Mouse (Mus musculus) intestine, embryonic 15.5 days (tissue): ENCODE measurements around the gene Spaca1. TPM values are rescaled to one million over a fixed set of nuclear protein-coding genes. Genes with fewer than 3 reads are reported as not detected.
A peak's percentile ranks its signal among the peaks of the same experiment; 100 is the strongest.
"Not testable (repeated sequence)": the region's sequence is repeated elsewhere in the genome, so short reads cannot be mapped to it uniquely, and the experiment has no call there.

Experiments used
- ATAC-seq: fragments of 200-750 bp; cut with Nextera tagmentation; 2 replicates; pipeline ENCODE4 v1.8.0; 2017; ENCODE audit warnings: moderate TSS enrichment, moderate library complexity
- H3K27ac ChIP-seq: fragments of 300-500 bp; sonication (generic); 2 replicates; pipeline ENCODE4 v1.5.1; 2015; ENCODE audit warnings: mild to moderate bottlenecking, inconsistent platforms
- H3K27me3 ChIP-seq: fragments of 300-500 bp; sonication (generic); replicated peaks from 2 replicates; pipeline ENCODE4 v1.6.1; 2015; ENCODE audit warnings: inconsistent platforms
- H3K36me3 ChIP-seq: fragments of 300-500 bp; sonication (generic); 2 replicates; pipeline ENCODE4 v1.6.1; 2015; ENCODE audit warnings: inconsistent platforms
- H3K4me1 ChIP-seq: fragments of 300-500 bp; sonication (generic); replicated peaks from 2 replicates; pipeline ENCODE4 v1.6.1; 2015; ENCODE audit warnings: inconsistent platforms
- H3K4me2 ChIP-seq: fragments of 300-500 bp; sonication (generic); replicated peaks from 2 replicates; pipeline ENCODE4 v1.6.1; 2015; ENCODE audit warnings: mild to moderate bottlenecking, inconsistent platforms
- H3K4me3 ChIP-seq: fragments of 300-500 bp; sonication (generic); replicated peaks from 2 replicates; pipeline ENCODE4 v1.5.1; 2015; ENCODE audit warnings: inconsistent platforms
- H3K9ac ChIP-seq: fragments of 300-500 bp; sonication (generic); 2 replicates; pipeline ENCODE4 v1.6.1; 2015; ENCODE audit warnings: inconsistent platforms
- H3K9me3 ChIP-seq: fragments of 300-500 bp; sonication (generic); 2 replicates; pipeline ENCODE4 v1.6.1; 2016; ENCODE audit warnings: inconsistent platforms
- WGBS: fragments of 180-500 bp; shearing (Covaris S2); methylation state at CpG from one replicate; pipeline ENCODE4 v1.1.7; 2015; 5-methylcytosine and 5-hydroxymethylcytosine counted together
- polyA plus RNA-seq: library from polyadenylated mRNA; unstranded; fragments of >200 nt; fragmentation: Nextera tagmentation; extraction: Ambion mirVana; gene quantifications from 2 replicates; pipeline ENCODE4 v1.2.1, GENCODE M21; 2015

Gene Spaca1
- 0.59 and 0.74 TPM in 2 replicates for polyA plus RNA-seq

DNA sequence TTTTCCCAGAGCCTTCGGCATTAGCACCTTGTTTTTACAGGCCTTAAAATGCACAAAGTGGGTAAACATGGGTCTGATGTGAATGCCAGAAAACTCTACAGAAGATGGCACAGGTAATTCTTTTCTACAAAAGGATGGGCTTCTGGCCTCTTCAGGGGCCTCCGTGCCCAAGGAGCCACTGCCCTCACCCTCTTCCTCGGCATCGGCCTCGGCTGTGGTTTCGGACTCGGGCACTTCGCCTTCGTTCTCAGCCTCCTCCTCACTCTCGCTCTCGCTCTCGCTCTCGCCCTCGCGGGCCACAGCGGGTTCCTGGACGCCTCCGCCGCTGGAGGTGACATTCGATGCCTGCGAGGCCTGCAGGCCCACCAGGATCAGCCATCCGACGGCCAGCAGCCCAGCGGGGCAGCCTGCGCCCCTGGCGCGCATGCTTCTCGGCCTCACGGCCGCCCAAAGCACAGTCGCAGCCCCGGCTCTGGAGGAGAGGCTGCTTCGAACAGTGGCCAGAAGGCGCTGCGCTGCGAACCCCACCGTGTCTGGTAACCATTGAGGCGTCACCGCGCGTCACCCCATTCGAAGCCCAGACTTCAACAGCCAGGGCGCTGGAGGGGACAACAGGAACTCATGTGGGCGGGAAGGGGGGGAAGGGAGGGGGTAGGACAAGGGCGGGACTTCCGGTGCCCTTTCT is at the start of gene Spaca1:
Gene Spaca1 (minus strand): TSS at position 621 of the 685 bp plus-strand sequence.
- 45% methylated on average over 46 of the region's 46 CpGs for WGBS
- Histone ChIP-seq H3K36me3 (no peaks in the 10 kb centered on the region), H3K9me3 (no peaks in the 10 kb centered on the region), H3K27ac (no peak within 1 kb of the TSS), H3K4me2 (peak within 1 kb of the TSS; percentile 57), H3K27me3 (no peaks in the 10 kb centered on the region), H3K9ac (no peak within 1 kb of the TSS; the same call in 1 of the 2 replicates), H3K4me3 (peak within 1 kb of the TSS; percentile 15; the same call in 1 of the 2 replicates), H3K4me1 (no peaks in the 10 kb centered on the region)
- ATAC-seq, result peak; percentile 20; the same call in 1 of the 2 replicates

DNA sequence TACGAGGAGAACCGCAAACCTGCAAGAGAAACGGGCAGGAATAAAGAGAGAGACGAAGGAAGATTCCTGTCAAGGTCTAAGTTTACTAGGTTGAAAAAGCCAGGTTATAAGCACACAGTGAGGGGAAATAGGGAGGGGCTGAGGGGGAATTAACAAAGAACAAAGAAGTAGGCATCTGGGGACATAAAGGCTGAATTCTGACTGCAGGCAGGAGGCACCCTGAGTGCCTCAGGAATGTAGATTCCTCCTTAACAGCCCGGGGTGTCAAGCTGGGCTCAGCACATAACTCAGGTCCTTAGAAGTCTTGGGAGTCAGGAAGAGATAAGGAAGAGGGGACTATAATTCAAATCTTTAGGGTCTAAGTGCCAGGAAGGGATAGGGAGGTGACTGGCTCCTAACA is 37.3 kb upstream of the Spaca1 start:
- H3K9me3 ChIP-seq, H3K9ac ChIP-seq, H3K4me1 ChIP-seq, H3K4me3 ChIP-seq, H3K4me2 ChIP-seq, H3K27me3 ChIP-seq, ATAC-seq, H3K36me3 ChIP-seq, H3K27ac ChIP-seq: not testable (repeated sequence)
- WGBS, result 85% methylated on average over 5 of the region's 5 CpGs

DNA sequence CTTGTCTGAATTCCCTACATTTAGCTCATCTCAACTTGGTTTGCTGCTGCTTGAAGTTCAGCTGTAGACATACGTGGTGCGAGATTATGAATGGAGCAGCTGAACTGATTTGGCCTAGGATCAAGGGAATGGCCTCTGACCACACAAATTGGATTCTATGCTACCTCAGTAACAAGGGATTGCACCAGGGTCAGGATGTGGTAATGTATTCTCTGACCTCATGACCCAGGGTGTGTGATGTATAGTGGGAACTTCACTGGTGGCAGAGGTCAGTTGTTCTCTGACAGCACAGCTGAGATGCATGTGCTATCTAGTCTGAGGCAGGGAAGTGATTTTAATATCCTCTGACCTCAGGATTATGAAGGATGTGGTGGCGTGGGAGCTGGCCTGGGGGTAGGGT is 31.1 kb upstream of the Spaca1 start:
- ATAC-seq, result no peak
- H3K4me1 ChIP-seq, result no peaks in the 10 kb centered on the region
- no peak overlapping the region for H3K27ac ChIP-seq
- no peaks in the 10 kb centered on the region for H3K9me3 ChIP-seq
- H3K4me3 ChIP-seq, result no peak overlapping the region
- no peaks in the 10 kb centered on the region for H3K36me3 ChIP-seq
- H3K27me3 ChIP-seq, result no peaks in the 10 kb centered on the region
- 71% methylated on average over 3 of the region's 3 CpGs for WGBS
- no peak overlapping the region for H3K4me2 ChIP-seq
- no peak overlapping the region for H3K9ac ChIP-seq

DNA sequence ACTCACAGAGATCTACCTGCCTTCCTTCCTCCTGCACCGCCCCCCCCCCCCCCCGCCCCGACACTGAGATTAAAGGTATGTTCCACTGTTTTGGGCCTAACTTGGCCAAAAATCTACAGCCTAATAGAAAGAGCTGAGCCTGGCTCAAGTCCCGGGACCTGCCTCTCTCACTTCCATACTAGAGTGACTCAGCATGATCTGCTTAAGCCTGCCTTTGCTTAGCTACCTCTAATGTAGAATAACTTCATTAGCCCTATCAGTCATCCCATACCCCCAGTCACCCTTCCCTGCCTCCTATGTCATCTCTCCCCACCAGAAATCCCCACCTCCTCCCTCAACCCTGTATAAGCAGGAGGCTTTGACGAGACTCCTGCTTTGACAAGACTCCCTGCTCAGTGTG is 19.0 kb upstream of the Spaca1 start:
- H3K27me3 ChIP-seq, result no peaks in the 10 kb centered on the region
- H3K4me1 ChIP-seq, result no peaks in the 10 kb centered on the region
- WGBS, result 83% methylated on average over 3 of the region's 5 CpGs
- no peak for ATAC-seq
- H3K4me2 ChIP-seq, result no peak overlapping the region
- no peaks in the 10 kb centered on the region for H3K9me3 ChIP-seq
- no peaks in the 10 kb centered on the region for H3K36me3 ChIP-seq
- no peak overlapping the region for H3K4me3 ChIP-seq
- no peak overlapping the region for H3K9ac ChIP-seq
- H3K27ac ChIP-seq, result no peak overlapping the region

DNA sequence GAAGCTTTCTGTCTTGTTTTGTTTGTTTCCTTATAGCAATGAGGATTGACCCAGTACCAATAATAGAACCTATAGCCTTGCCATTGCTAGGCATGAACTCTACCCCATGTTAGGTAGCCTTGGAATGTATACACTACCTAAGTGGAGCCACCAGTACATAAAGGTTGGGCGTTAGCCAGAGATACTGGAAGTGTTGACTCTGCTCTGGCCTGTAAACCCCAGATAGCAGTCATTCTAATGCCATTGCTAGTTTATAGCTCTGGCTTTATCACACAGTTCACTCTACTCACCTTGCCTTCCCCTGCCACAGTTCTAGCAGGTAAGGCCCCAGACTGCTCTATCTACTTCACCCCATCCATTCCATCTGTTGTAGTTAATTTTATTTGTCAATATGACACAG is 8.3 kb upstream of the Spaca1 start:
- no peaks in the 10 kb centered on the region for H3K36me3 ChIP-seq
- H3K4me3 ChIP-seq, result no peak overlapping the region
- no peaks in the 10 kb centered on the region for H3K27me3 ChIP-seq
- WGBS, result 31% methylated on average over 1 of the region's 1 CpGs
- no peak overlapping the region for H3K9ac ChIP-seq
- no peak overlapping the region for H3K27ac ChIP-seq
- H3K4me1 ChIP-seq, result no peaks in the 10 kb centered on the region
- no peak overlapping the region for H3K4me2 ChIP-seq
- H3K9me3 ChIP-seq, result no peaks in the 10 kb centered on the region
- ATAC-seq, result peak; percentile 87

DNA sequence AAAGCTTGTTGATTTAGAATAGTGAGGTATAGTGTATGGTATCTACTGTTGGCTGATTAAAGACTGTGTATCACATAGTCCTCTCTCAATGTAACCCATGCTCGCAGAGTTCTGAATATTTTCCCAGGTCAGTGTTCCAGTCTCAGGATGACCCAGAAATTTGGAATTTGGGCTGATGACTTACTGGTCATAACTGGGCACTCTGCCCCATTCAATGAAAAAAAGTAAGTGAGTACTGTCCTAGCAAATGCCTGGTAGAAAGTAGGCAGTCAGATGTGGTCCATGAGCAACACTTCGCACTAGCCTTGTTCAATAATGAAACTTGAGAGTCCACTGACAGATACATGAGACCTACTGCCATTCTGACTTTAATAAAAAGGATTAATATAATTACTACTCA is 23.2 kb downstream of the Spaca1 start:
- 89% methylated on average over 2 of the region's 2 CpGs for WGBS
- Histone ChIP-seq H3K36me3 (no peaks in the 10 kb centered on the region), H3K9me3 (no peaks in the 10 kb centered on the region), H3K9ac (no peak overlapping the region), H3K4me1 (no peaks in the 10 kb centered on the region), H3K27ac (no peak overlapping the region), H3K4me2 (no peak overlapping the region), H3K4me3 (no peak overlapping the region), H3K27me3 (no peaks in the 10 kb centered on the region)
- ATAC-seq, result no peak

DNA sequence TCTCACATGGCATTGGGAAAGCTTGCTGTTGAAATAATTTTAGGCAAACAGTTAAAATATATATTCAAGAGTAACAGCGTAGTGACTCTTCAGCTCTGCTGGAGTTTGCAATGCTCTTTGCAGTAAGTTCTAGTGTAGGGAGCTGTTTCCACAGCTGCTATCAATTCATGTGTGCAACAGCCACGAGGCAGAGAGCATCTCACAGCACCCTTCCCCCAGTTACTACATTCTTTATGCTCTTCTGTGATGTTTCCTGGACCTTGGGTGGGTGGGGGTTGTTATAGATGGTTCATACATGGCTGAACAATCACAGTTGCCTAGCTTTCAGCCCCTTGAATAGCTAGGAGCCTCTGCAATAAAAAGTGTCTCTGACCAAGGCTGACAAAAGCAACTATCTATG is 28.5 kb downstream of the Spaca1 start:
- Histone ChIP-seq H3K27ac (no peak overlapping the region), H3K36me3 (no peaks in the 10 kb centered on the region), H3K9me3 (no peaks in the 10 kb centered on the region), H3K4me3 (no peak overlapping the region), H3K27me3 (no peaks in the 10 kb centered on the region), H3K9ac (no peak overlapping the region), H3K4me1 (no peaks in the 10 kb centered on the region), H3K4me2 (no peak overlapping the region)
- WGBS, result 58% methylated on average over 2 of the region's 2 CpGs
- ATAC-seq, result no peak

DNA sequence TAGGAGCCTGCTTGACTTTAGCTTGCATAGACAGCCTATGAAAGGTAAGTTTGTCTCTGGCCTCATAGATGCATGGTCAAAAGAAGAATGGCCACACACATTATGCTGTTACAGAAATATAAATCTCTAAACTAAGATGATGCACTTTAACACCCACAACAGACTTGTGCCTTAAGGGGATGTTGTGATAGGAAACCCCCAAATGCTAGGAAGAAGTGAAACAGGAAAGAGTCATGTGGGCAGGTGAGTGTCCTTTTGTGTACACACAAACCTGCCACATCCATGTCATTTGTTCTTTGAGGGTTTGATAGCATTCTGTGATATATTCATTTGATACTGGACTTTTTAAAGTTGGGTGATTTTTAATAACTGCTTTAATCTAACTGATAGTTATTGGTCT is 53.6 kb downstream of the Spaca1 start:
- no peak overlapping the region for H3K27ac ChIP-seq
- H3K27me3 ChIP-seq, result no peaks in the 10 kb centered on the region
- H3K4me3 ChIP-seq, result no peak overlapping the region
- H3K4me1 ChIP-seq, result no peaks in the 10 kb centered on the region
- no peaks in the 10 kb centered on the region for H3K9me3 ChIP-seq
- no peaks in the 10 kb centered on the region for H3K36me3 ChIP-seq
- H3K4me2 ChIP-seq, result no peak overlapping the region
- ATAC-seq, result no peak
- H3K9ac ChIP-seq, result no peak overlapping the region

DNA sequence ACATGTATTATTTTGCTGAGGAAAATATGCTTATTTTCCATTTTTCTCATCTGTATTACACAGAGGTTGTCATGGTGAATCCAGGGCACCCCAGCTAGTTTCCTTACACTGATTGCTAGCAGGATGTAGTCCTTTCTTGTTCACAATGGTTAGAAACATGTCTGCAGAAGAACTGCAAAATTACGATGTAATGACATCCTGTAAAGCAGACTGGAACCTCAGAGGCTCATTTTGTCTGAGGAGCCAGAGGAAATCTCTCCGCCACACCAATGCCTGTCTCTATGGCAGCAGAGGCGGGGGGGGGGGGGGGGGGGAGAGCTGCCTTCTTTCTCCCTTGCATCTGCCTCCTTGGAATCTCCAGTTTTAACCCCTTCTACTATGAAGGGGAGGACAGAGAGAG is 57.3 kb downstream of the Spaca1 start:
- no peak overlapping the region for H3K9ac ChIP-seq
- H3K4me1 ChIP-seq, result no peaks in the 10 kb centered on the region
- WGBS, result 60% methylated on average over 3 of the region's 3 CpGs
- no peak for ATAC-seq
- H3K27ac ChIP-seq, result no peak overlapping the region
- no peak overlapping the region for H3K4me2 ChIP-seq
- H3K36me3 ChIP-seq, result no peaks in the 10 kb centered on the region
- H3K27me3 ChIP-seq, result no peaks in the 10 kb centered on the region
- no peaks in the 10 kb centered on the region for H3K9me3 ChIP-seq
- no peak overlapping the region for H3K4me3 ChIP-seq

DNA sequence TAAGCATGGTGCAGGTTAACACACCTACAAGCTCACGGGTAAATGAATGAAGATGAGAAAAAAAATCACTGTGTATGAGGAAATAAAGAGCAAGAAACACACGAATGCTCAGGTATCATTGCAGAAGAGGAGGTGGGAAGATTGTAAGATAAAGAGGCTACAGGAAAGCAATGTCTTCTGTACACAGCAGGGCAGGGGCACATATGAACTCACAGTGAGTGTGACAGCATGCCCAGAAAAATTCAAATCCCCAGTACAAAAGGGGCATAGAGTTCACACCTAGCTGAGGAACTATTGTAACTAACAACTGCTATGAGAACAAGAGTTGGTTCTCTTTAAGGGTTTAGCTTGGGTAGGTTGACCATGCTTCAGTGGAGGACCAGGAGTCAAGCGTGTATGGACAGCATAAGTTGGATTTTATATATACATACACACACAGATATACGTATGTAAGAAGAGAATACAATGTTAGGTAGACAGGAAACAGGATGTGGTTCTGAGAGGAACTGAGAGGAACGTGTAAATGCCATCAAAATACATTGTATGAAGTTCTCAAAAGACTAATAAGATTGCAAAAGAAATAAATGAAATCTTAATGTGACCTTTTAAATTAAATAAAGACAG is 61.4 kb downstream of the Spaca1 start:
- Histone ChIP-seq H3K27ac (no peak overlapping the region), H3K27me3 (no peaks in the 10 kb centered on the region), H3K36me3 (no peaks in the 10 kb centered on the region), H3K4me3 (no peak overlapping the region), H3K9me3 (no peaks in the 10 kb centered on the region), H3K4me2 (no peak overlapping the region), H3K9ac (no peak overlapping the region), H3K4me1 (no peaks in the 10 kb centered on the region)
- WGBS, result 77% methylated on average over 5 of the region's 5 CpGs
- ATAC-seq, result no peak

Other genes starting within 250 kb of the Spaca1 start
- gene Cnr1, start 125.6 kb downstream of the Spaca1 start, polyA plus RNA-seq, result 4.4 and 4.7 TPM in 2 replicates